Mouse (Mus musculus) spleen, adult 2 months (tissue): Measurements from ENCODE around the gene Hist1h4a.

Experiments used
- CTCF ChIP-seq: fragments of 200-500 bp; IDR thresholded peaks from 2 replicates; pipeline ENCODE4 v1.5.1; 2011; ENCODE audit warnings: mild to moderate bottlenecking, inconsistent platforms; ENCODE audit not compliant: insufficient read depth, insufficient read length, insufficient replicate concordance; ENCODE audit errors: extremely low read depth
- POLR2A ChIP-seq: fragments of 200-500 bp; IDR thresholded peaks from 2 replicates; pipeline ENCODE4 v1.6.1; 2011; ENCODE audit warnings: low read depth, low read length, inconsistent platforms

DNA sequence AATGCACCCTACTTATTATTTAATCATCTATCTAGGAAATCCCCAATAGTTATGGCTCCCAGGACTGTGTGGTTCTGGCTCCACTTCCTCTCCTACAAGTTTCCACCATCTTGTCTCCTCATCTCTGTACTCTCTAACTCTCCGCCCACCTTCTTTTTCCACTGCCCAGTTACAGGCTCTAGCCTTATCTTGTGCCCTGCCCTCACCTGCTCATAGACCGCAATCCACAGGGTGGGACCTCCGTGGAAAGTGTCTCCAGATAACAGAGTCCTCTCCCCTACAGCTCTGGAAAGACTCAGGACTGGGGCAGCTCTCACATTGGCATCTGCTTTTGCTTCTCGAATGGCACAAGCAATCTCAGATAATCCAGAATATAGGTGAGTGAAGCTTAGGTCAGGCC is 18.0 kb upstream of the Hist1h4a start:
- no peak for TF ChIP-seq POLR2A
- TF ChIP-seq CTCF: no peak
